Mouse (Mus musculus) forebrain, embryonic 13.5 days (tissue): Measurements from ENCODE around the gene Naga. TPM values are rescaled to one million over a fixed set of nuclear protein-coding genes. Genes with fewer than 3 reads are reported as not detected.
A peak's percentile ranks its signal among the peaks of the same experiment; 100 is the strongest.

Experiments used
- ATAC-seq: fragments of 200-750 bp; cut with Nextera tagmentation; 2 replicates; pipeline ENCODE4 v1.8.0; 2017
- H3K27ac ChIP-seq: fragments of 300-500 bp; sonication (generic); 2 replicates; pipeline ENCODE4 v1.5.1; 2015; ENCODE audit warnings: inconsistent platforms, mild to moderate bottlenecking, moderate library complexity
- H3K27me3 ChIP-seq: fragments of 300-500 bp; sonication (generic); 2 replicates; pipeline ENCODE4 v1.6.1; 2015; ENCODE audit warnings: mild to moderate bottlenecking, inconsistent platforms
- H3K36me3 ChIP-seq: fragments of 300-500 bp; sonication (generic); 2 replicates; pipeline ENCODE4 v1.6.1; 2015; ENCODE audit warnings: mild to moderate bottlenecking, inconsistent platforms; ENCODE audit not compliant: poor library complexity, severe bottlenecking
- H3K4me1 ChIP-seq: fragments of 300-500 bp; sonication (generic); 2 replicates; pipeline ENCODE4 v1.6.1; 2015; ENCODE audit warnings: inconsistent platforms
- H3K4me2 ChIP-seq: fragments of 300-500 bp; sonication (generic); 2 replicates; pipeline ENCODE4 v1.6.1; 2015; ENCODE audit warnings: inconsistent platforms, mild to moderate bottlenecking, moderate library complexity
- H3K4me3 ChIP-seq: fragments of 300-500 bp; sonication (generic); 2 replicates; pipeline ENCODE4 v1.5.1; 2015; ENCODE audit warnings: mild to moderate bottlenecking, inconsistent platforms
- H3K9ac ChIP-seq: fragments of 300-500 bp; sonication (generic); 2 replicates; pipeline ENCODE4 v1.6.1; 2015; ENCODE audit warnings: mild to moderate bottlenecking, inconsistent platforms
- H3K9me3 ChIP-seq: fragments of 300-500 bp; sonication (generic); replicated peaks from 2 replicates; pipeline ENCODE4 v1.6.1; 2016; ENCODE audit warnings: inconsistent platforms
- WGBS: fragments of 180-500 bp; shearing (Covaris S2); methylation state at CpG from one replicate; pipeline ENCODE4 v1.1.7; 2015; 5-methylcytosine and 5-hydroxymethylcytosine counted together
- polyA plus RNA-seq: library from polyadenylated mRNA; unstranded; fragments of >200 nt; fragmentation: Nextera tagmentation; extraction: Ambion mirVana; gene quantifications from 2 replicates; pipeline ENCODE4 v1.2.1, GENCODE M21; 2015

Naga gene
- polyA plus RNA-seq, 1 experiment from 2014 or later: 19.4 TPM

DNA sequence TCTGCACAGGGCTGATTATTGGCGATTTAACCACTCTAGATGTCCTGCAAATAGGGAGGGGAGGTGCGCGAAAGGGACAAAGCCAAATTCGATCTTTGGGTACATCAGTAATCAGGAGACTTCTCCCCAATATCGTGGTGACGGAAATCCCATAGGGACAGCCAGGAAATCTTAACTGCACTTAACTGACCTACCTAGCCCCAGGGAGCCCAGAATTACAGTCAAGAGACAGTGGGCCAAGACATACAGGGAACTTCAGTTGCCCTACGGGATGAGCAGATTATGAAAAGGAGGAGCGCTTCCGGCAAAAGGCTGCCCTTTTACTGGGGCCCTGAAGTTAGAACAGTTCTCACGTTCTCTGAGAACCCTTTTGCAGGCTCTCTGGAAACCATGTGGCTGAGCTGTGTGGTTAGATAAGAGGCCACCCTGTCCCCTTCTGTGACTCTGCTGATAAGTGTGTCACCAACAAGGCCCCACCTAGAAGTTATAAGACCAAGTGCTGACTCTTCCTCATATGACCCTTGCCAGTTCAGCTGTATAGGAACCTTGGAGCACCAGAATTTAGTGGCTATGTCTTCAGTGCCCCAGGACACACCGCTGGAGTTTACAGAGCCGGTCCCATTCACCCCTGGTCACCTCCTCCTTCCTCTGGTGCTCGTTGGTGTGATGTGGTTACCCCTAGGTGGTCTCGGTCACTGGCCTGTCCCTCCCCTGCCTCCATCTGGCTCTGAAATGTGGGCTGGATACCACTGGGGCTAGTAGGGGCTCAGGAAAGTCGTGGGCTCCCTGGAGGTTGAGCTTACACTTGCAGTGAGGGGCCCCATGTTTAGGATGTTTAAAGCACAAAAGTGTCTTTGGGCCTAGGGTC lies 3.2 kb upstream of the Naga start:
- H3K4me1 ChIP-seq: peaks cover 29% of the 10 kb centered on the region
- H3K27me3 ChIP-seq: peaks cover 20% of the 10 kb centered on the region
- WGBS: 74% methylated on average over 15 of the region's 15 CpGs
- H3K9me3 ChIP-seq: no peaks in the 10 kb centered on the region
- H3K4me3 ChIP-seq: no peak overlapping the region; the same call in 1 of the 2 replicates
- H3K4me2 ChIP-seq: peak overlapping the region; percentile 56
- ATAC-seq: no peak
- no peaks in the 10 kb centered on the region for H3K36me3 ChIP-seq
- peak overlapping the region; percentile 55; the same call in 1 of the 2 replicates for H3K9ac ChIP-seq
- no peak overlapping the region for H3K27ac ChIP-seq

DNA sequence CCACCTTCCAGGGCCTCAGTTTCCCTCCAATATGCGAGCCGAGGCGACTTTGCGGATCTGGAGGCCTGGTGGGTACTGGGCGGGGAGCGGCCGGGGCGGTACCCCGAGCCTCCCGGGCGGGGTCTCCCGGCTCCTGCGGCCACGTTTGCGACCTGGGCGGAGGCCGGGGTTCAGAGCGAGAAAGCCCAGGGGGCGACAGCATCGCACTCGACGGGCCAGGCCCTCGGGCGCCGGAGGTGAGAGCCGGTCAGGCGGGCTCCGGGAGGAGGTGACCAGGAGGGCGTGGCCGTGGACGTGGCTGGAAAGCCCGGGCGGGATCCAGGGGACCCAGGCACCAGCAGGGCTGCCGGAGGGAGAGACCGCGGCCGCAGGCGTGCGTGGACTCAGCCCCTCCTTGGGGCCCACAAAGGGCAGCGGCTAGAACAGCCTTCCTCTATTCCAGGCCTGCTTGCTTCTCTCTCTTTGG lies 2.3 kb upstream of the Naga start:
- H3K36me3 ChIP-seq: no peaks in the 10 kb centered on the region
- ATAC-seq: no peak
- H3K4me2 ChIP-seq: peak overlapping the region; percentile 56
- H3K27ac ChIP-seq: no peak overlapping the region
- H3K4me3 ChIP-seq: peak overlapping the region; percentile 33
- H3K9me3 ChIP-seq: no peaks in the 10 kb centered on the region
- H3K9ac ChIP-seq: peak overlapping the region; percentile 55
- 5% methylated on average over 39 of the region's 40 CpGs for WGBS
- H3K4me1 ChIP-seq: peaks cover 28% of the 10 kb centered on the region
- H3K27me3 ChIP-seq: peaks cover 20% of the 10 kb centered on the region

DNA sequence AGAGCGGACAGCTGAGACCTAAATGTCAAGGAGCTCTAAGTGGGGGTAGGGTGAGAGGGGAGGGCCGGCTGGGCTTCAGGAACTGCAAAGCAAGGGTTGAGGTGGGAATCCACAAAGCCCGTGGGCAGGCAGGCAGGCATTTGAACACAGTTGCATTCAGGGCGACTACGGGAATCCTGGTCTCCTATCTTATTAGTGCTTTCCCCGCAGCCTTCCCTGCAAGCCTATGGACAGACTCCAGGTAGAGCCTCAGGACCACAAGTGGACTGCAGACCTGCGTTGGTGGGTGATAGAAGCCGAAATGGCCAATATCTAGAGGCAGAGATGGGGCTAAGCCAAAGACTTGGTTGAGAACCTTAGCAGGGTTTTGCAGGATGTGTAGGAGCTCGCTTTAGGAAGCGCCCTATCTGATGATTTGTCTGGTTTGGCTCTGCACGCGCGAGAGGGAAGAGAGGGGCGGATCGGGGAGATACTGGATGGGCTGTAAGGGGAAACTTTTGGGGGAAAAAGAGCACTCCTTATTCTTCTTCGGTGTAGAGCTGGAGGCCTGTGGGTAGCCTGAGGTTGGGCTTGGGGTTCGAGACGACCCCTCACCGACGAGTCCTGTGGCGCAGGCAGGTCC lies 1.8 kb upstream of the Naga start:
- no peak for ATAC-seq
- peaks cover 28% of the 10 kb centered on the region for H3K4me1 ChIP-seq
- no peaks in the 10 kb centered on the region for H3K9me3 ChIP-seq
- H3K9ac ChIP-seq: peak overlapping the region; percentile 55
- H3K27ac ChIP-seq: no peak overlapping the region
- 40% methylated on average over 21 of the region's 21 CpGs for whole genome bisulfite sequencing
- H3K4me2 ChIP-seq: peak overlapping the region; percentile 56
- H3K27me3 ChIP-seq: peaks cover 20% of the 10 kb centered on the region
- peak overlapping the region; percentile 33 for H3K4me3 ChIP-seq
- H3K36me3 ChIP-seq: peaks cover 5% of the 10 kb centered on the region

DNA sequence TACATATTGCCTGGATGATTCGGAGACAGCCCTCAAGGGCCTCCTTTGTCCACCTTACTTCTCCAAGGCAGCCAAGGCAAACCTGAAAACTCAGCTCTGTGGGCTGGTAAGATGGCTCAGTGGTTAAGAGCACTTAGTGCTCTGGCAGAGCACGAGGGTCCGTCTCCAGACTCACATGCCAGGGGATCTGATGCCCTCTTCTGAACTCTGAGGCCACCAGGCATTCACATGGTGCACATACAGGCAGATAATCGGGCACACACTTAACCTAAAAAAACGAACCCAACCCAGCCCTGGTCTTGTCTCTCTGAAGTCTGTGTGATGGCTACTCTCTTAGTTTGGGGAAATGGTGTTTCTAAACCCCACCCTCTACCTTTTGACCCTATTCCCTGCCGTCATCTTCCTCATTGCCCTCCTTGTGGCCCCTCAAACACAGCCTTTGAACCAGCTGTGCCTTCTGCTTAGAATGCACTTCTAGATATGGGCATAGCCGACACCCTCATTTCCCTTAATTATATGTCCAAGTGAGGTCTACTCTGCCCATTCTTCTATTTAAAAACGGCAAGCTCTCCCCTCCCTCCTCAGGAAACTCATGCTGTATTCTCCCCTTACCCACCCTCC lies 1.0 kb upstream of the Naga start:
- H3K4me1 ChIP-seq: peaks cover 28% of the 10 kb centered on the region
- no peak overlapping the region for H3K27ac ChIP-seq
- 0 out of 2 replicates have a peak overlapping the region, but pooled peaks have one; percentile 66 for H3K4me2 ChIP-seq
- ATAC-seq: no peak
- H3K4me3 ChIP-seq: no peak overlapping the region
- H3K9me3 ChIP-seq: no peaks in the 10 kb centered on the region
- H3K27me3 ChIP-seq: peaks cover 20% of the 10 kb centered on the region
- H3K36me3 ChIP-seq: peaks cover 12% of the 10 kb centered on the region
- WGBS: 79% methylated on average over 8 of the region's 8 CpGs
- no peak overlapping the region for H3K9ac ChIP-seq

DNA sequence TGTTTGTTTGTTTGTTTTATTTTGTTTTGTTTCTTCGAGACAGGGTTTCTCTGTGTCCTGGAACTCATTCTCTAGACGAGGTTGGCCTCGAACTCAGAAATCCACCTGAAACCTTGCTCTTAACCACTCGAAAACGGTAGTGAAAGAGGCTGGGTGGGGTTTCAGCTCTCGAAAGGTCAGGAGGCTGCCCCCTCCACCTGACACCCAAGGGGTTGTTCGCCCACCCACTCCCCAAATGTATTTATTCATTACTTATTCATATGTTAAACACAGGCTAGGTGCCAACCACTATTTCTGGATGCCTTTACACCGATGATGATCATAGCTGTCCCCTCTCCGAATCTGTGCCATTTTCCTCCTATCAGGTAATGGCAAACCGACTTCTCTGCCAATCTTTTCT lies 425 bp upstream of the Naga start:
- Histone ChIP-seq H3K27me3 (peaks cover 20% of the 10 kb centered on the region), H3K9ac (peak overlapping the region; percentile 70), H3K9me3 (no peaks in the 10 kb centered on the region), H3K27ac (no peak overlapping the region), H3K4me1 (peaks cover 28% of the 10 kb centered on the region), H3K36me3 (peaks cover 18% of the 10 kb centered on the region), H3K4me3 (peak overlapping the region; percentile 53), H3K4me2 (peak overlapping the region; percentile 66)
- WGBS: 54% methylated on average over 10 of the region's 10 CpGs
- ATAC-seq: no peak

DNA sequence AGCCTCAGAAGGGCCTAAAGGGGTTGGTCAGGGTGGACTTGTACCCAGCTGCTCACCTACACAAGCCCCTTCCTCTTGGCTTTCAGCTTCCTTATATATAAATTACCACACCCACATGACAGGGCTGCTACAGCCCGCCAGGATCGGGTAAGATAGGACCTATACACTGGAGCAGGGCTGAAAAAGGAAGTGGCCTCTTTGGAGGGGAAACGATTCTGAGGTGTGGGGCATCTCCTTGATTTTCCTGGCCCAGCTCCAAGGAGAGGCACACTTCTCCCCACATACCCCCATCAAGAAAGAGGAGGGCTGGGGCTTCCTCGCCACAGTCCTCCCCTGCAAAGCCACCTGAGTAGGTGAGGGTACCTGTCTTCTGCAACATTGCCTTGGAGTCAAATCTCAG lies 850 bp downstream of the Naga start:
- ATAC-seq: peak; percentile 12; the same call in 1 of the 2 replicates
- Histone ChIP-seq H3K4me2 (peak overlapping the region; percentile 66), H3K4me3 (peak overlapping the region; percentile 53), H3K9ac (peak overlapping the region; percentile 70), H3K9me3 (no peaks in the 10 kb centered on the region), H3K36me3 (peaks cover 21% of the 10 kb centered on the region), H3K4me1 (peaks cover 28% of the 10 kb centered on the region), H3K27me3 (peaks cover 20% of the 10 kb centered on the region), H3K27ac (no peak overlapping the region)
- 42% methylated on average over 4 of the region's 4 CpGs for WGBS

DNA sequence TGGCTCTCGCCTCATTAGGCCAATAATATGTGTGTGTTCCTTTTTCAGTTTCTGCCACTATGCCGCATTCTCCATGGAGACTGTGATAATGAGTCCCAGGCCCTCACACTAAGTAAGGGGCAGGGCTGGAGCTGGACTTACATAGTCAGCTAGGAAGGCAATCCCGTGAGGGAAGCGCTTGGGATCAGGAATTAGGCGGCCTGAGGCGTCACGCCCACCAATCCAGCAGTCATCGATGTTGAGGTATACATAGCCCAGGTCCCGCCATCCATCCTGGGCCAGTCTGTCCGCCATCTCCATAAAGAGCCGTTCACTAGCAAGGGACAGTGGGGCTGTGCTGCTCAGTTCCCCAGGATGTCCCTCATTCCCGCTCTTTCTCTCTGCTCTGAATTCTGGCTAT lies 2.1 kb downstream of the Naga start:
- 59% methylated on average over 12 of the region's 12 CpGs for WGBS
- H3K9me3 ChIP-seq: no peaks in the 10 kb centered on the region
- ATAC-seq: no peak

DNA sequence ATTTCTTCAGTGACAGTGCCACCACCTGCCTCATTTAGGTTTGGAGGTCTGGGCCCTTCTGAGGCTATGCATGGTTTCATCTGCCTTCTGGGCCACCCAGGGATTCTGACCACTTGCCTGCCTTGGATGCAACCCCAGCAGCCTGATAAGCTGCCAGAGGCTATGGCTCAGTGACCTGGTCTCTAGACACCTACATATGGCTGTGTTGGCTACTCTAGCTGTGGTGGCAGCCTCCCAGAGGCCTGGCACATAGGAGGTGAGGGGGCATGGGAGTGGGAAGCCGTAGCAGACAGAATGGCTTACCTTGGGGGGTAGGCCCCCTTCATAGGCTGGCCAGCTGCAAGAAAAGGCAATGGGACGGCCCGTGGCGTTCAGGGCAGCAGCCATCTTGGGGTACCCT lies 3.5 kb downstream of the Naga start:
- Histone ChIP-seq H3K4me3 (no peak overlapping the region), H3K4me1 (peaks cover 22% of the 10 kb centered on the region), H3K4me2 (no peak overlapping the region), H3K9me3 (no peaks in the 10 kb centered on the region), H3K9ac (no peak overlapping the region; the same call in 1 of the 2 replicates), H3K27me3 (peaks cover 8% of the 10 kb centered on the region), H3K27ac (no peak overlapping the region), H3K36me3 (peaks cover 34% of the 10 kb centered on the region)
- no peak for ATAC-seq
- 93% methylated on average over 4 of the region's 4 CpGs for WGBS

More for the DNA sequence above, 2.1 kb downstream of the Naga start:
- Histone ChIP-seq H3K4me3 (no peak overlapping the region), H3K4me2 (no peak overlapping the region), H3K27ac (no peak overlapping the region), H3K36me3 (peaks cover 22% of the 10 kb centered on the region), H3K4me1 (peaks cover 28% of the 10 kb centered on the region), H3K9ac (0 out of 2 replicates have a peak overlapping the region, but pooled peaks have one; percentile 26), H3K27me3 (peaks cover 20% of the 10 kb centered on the region)

DNA sequence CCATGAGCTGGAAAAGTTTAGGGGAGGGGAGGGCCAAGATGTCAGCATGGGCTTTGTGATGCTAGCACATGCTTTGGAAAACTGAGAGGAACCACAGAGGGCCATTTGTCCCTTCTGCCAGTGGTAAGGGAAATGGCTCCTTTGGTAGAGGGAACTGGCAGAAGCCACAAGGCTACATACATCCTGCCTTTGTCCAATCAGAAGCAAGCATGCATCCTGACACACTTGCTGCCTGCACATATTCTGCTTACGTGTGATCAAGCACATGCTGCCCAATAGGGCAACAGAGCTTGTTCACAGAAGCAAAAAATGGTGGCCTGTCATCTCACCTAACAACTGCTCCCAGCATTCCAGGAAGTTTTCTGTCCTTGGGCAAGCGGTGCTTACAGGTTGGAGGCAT lies 13.3 kb downstream of the Naga start:
- Histone ChIP-seq H3K36me3 (peaks cover 8% of the 10 kb centered on the region), H3K9me3 (no peaks in the 10 kb centered on the region), H3K4me3 (no peak overlapping the region), H3K4me1 (no peaks in the 10 kb centered on the region), H3K27me3 (no peaks in the 10 kb centered on the region), H3K4me2 (no peak overlapping the region), H3K27ac (no peak overlapping the region), H3K9ac (no peak overlapping the region)
- no peak for ATAC-seq
- 84% methylated on average over 2 of the region's 2 CpGs for whole genome bisulfite sequencing

DNA sequence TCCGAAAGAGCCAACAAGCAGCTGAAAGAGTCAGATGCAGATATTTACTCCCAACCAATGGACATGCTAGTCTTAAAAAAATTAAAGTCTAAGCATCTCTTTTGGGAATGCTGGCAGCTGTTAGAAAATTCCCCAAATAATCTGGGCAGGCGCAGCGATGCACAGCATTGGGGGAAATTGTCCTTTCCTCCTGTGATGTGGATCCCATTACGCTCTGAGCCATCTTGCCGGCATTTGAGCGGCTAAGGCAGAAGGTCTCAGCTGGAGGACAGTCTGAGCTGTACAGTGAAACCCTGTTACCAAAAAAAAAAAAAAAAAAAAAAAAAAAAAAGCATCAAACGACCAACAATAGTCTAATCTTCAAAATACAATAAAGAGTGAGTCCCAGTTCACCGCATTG lies 16.5 kb downstream of the Naga start:
- H3K9me3 ChIP-seq: no peaks in the 10 kb centered on the region
- H3K4me3 ChIP-seq: no peak overlapping the region
- no peak for ATAC-seq
- H3K4me2 ChIP-seq: no peak overlapping the region
- no peaks in the 10 kb centered on the region for H3K36me3 ChIP-seq
- no peak overlapping the region for H3K27ac ChIP-seq
- no peaks in the 10 kb centered on the region for H3K27me3 ChIP-seq
- H3K4me1 ChIP-seq: no peaks in the 10 kb centered on the region
- H3K9ac ChIP-seq: no peak overlapping the region
- 80% methylated on average over 8 of the region's 8 CpGs for WGBS

DNA sequence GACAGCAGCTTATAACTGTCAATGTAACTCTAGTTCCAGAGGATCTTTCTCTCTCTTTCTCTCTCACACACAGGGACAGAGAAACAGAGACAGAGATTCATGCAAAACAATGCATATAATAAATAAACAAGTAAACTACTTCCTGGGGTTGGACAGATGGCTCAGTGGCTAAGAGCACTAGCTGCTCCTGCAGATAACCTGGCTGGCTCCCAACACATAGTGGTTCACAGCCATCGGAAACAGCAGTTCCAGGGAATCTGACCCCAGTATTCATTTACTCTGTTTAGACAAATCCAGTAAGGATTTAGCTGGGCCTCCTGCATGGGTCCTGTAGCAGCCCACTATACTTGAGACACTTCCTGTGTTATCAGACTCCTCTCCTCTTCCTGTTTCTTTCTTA lies 19.1 kb downstream of the Naga start:
- WGBS: 82% methylated on average over 1 of the region's 1 CpGs

DNA sequence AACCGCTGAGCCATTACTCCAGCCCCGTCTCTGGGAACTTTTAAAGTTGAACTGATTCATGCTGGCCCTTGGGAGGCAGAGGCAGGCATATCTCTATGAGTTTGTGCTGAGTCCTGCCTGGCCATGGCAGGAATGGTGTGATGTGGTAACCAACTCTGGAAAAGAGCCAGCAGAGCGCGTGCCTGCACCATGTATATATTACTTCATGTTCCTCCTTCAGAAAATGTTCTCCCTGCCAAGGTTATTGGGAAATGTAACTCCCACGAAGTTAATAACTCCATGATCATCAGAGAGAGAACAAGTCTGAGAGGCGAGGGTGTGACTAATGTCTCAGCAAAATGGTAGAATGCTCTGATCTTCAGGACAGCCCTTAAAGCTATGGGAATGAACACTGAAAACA lies 20.9 kb downstream of the Naga start:
- H3K4me1 ChIP-seq: no peaks in the 10 kb centered on the region
- no peak overlapping the region for H3K4me3 ChIP-seq
- H3K4me2 ChIP-seq: no peak overlapping the region
- H3K9me3 ChIP-seq: no peaks in the 10 kb centered on the region
- WGBS: 90% methylated on average over 6 of the region's 6 CpGs
- H3K9ac ChIP-seq: no peak overlapping the region
- no peak for ATAC-seq
- H3K27ac ChIP-seq: no peak overlapping the region
- H3K36me3 ChIP-seq: no peaks in the 10 kb centered on the region
- no peaks in the 10 kb centered on the region for H3K27me3 ChIP-seq

More for the DNA sequence above, 19.1 kb downstream of the Naga start:
- Histone ChIP-seq H3K36me3 (no peaks in the 10 kb centered on the region), H3K9me3 (no peaks in the 10 kb centered on the region), H3K4me2 (no peak overlapping the region), H3K4me3 (no peak overlapping the region), H3K4me1 (no peaks in the 10 kb centered on the region), H3K9ac (no peak overlapping the region), H3K27me3 (no peaks in the 10 kb centered on the region), H3K27ac (no peak overlapping the region)
- ATAC-seq: no peak
